Mouse (Mus musculus): ENCODE measurements around the gene Cd4. TPM values are rescaled to one million over a fixed set of nuclear protein-coding genes. Genes with fewer than 3 reads are reported as not detected.

The Cd4 gene
- polyA plus RNA-seq, 1 experiment = not detected

DNA sequence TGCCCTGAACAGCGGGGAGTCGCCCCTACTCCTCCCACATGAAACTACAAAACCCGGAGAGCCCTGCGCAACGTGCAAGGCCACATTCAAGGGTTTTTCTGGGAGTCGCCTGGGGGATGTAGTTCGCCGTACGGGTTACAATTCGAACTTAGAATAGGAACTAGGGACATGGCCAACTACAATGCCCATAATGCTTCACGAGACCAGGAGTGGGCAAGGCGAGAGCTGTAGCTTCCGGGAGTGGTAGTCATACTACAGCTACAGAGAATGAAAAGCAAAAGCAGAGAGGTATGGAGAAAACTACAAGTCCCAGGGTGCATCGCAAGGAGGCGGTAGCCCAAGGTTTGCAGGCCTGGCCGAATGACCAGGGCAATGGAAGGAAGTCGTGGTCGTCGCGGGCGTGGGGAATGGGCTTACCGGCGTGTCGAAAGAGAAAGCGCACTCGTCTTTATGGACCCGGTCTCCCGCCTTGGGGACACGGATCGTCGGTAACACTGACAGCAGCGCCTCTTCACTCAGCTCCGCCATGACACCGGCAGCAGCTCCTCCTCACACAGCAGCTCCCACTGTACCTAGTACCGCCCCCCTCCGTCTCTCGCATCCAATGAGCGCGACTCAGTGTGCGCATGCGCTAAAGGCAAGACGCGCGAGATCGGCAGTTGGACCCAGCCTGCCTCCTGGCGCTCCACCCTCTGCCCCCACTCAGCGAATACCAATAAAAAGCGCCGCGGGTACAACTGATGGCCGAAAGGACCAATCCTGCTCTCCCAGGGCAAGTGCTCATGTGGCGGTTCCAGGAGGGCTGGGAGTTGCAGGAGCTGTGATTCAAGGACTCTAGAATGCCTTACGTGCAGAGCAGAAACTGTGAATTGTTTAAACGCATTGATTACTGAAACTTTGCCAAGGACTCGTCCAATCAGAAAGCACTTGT, 58.9 kb downstream of the Cd4 start, which contains the start of the genes Usp5 and Cdca3:
Gene Usp5 (minus strand): TSS at position 617 of the 931 bp plus-strand sequence.
Gene Cdca3 (plus strand): TSS at position 680 of the 931 bp plus-strand sequence.
- peak in 1 of 3 experiments; percentile 2 for TF ChIP-seq MYOG (IDR thresholded peaks at IDR 0.05; ENCODE audit: control insufficient read depth in 1 of 3, insufficient read depth in 1 of 3, insufficient read length in 2 of 3, low read depth in 2 of 3)
- TF ChIP-seq POLR2AphosphoS2 (IDR thresholded peaks at IDR 0.05; ENCODE audit: insufficient read length, low read depth) = peak; percentile 51
- TF ChIP-seq REST (IDR thresholded peaks at IDR 0.05; ENCODE audit: insufficient read depth, insufficient read length) = no peak
- TF ChIP-seq POLR2A (IDR thresholded peaks at IDR 0.05; ENCODE audit: insufficient read length, low read depth) = peak; percentile 83
- no peak for TF ChIP-seq E2F4 (IDR thresholded peaks at IDR 0.05; ENCODE audit: insufficient read depth)
- TF ChIP-seq USF1 (IDR thresholded peaks at IDR 0.05; ENCODE audit: low read depth) = peak; percentile 41
- TF ChIP-seq MYOD1 (IDR thresholded peaks at IDR 0.05; ENCODE audit: control insufficient read depth in 1 of 3, insufficient read length in 2 of 3, low read depth in 2 of 3) = no peak
- no peak for TF ChIP-seq TCF3 (IDR thresholded peaks at IDR 0.05; ENCODE audit: insufficient read length, low read depth)
- TF ChIP-seq TCF12 (IDR thresholded peaks at IDR 0.05; ENCODE audit: insufficient read depth, poor library complexity, severe bottlenecking) = no peak
- peak; percentile 52 for TF ChIP-seq SRF (IDR thresholded peaks at IDR 0.05; ENCODE audit: control insufficient read depth, insufficient read length, low read depth)

DNA sequence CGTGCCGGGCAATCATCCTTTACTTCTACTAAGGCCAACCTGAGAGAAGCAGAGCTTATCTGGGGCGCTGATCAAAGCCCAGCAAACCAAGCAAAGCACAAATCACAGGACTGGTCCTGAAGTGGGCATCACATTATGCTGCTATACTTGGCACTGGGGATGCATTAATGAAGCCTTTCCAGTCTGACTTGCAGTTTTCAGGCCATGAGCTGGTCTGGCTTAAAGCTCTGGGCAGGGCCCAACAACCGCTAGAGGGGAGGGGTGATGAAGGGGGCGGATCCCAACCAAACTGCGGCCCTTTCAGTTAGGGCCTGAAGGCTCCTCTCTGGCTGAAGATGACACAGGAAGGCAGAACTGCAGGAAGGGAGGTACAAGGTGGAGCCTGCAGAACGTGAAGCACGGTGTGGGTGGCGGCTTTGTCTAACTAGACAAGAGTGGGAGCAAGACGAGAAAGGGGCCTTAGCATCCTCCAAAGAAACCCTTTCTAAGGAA, 59.9 kb downstream of the Cd4 start:
- Histone ChIP-seq H3K79me2 (ENCODE audit: control insufficient read depth, insufficient read depth) (peaks cover 35% of the 10 kb centered on the region), H3K27me3 (ENCODE audit: control insufficient read depth, insufficient read depth, insufficient read length) (no peaks in the 10 kb centered on the region), H3K4me3 (peak overlapping the region; percentile 93), H3K36me3 (ENCODE audit: control insufficient read depth, insufficient read depth) (peaks cover 25% of the 10 kb centered on the region), H3K4me2 (ENCODE audit: low read depth) (peak overlapping the region; percentile 96), H3ac (ENCODE audit: control insufficient read depth, insufficient read length) (peak overlapping the region; percentile 38)
- TF ChIP-seq SRF (IDR thresholded peaks at IDR 0.05; ENCODE audit: control insufficient read depth, insufficient read length, low read depth) (no peak), POLR2AphosphoS2 (IDR thresholded peaks at IDR 0.05; ENCODE audit: insufficient read length, low read depth) (peak; percentile 58), MAX (IDR thresholded peaks at IDR 0.05; ENCODE audit: low read depth) (no peak), TCF12 (IDR thresholded peaks at IDR 0.05; ENCODE audit: insufficient read depth, poor library complexity, severe bottlenecking) (no peak), CEBPB (IDR thresholded peaks at IDR 0.05; ENCODE audit: insufficient read depth, poor library complexity, severe bottlenecking) (no peak), MYOG (IDR thresholded peaks at IDR 0.05; ENCODE audit: control insufficient read depth in 1 of 3, insufficient read depth in 1 of 3, insufficient read length in 2 of 3, low read depth in 2 of 3) (no peak), E2F4 (IDR thresholded peaks at IDR 0.05; ENCODE audit: insufficient read depth) (no peak), POLR2A (IDR thresholded peaks at IDR 0.05; ENCODE audit: insufficient read length, low read depth) (peak; percentile 66), TCF3 (IDR thresholded peaks at IDR 0.05; ENCODE audit: insufficient read length, low read depth) (no peak), MYOD1 (IDR thresholded peaks at IDR 0.05; ENCODE audit: control insufficient read depth in 1 of 3, insufficient read length in 2 of 3, low read depth in 2 of 3) (no peak), REST (IDR thresholded peaks at IDR 0.05; ENCODE audit: insufficient read depth, insufficient read length) (no peak), USF1 (IDR thresholded peaks at IDR 0.05; ENCODE audit: low read depth) (no peak)

More for the DNA sequence above, 58.9 kb downstream of the Cd4 start, which contains the start of the genes Usp5 and Cdca3:
- Histone ChIP-seq H3ac (ENCODE audit: control insufficient read depth, insufficient read length) (peak within 1 kb of the TSS; percentile 38), H3K4me3 (peak within 1 kb of the TSS; percentile 93), H3K4me2 (ENCODE audit: low read depth) (peak within 1 kb of the TSS; percentile 96), H3K79me2 (ENCODE audit: control insufficient read depth, insufficient read depth) (peaks cover 35% of the 10 kb centered on the region), H3K36me3 (ENCODE audit: control insufficient read depth, insufficient read depth) (peaks cover 20% of the 10 kb centered on the region), H3K27me3 (ENCODE audit: control insufficient read depth, insufficient read depth, insufficient read length) (no peaks in the 10 kb centered on the region)

DNA sequence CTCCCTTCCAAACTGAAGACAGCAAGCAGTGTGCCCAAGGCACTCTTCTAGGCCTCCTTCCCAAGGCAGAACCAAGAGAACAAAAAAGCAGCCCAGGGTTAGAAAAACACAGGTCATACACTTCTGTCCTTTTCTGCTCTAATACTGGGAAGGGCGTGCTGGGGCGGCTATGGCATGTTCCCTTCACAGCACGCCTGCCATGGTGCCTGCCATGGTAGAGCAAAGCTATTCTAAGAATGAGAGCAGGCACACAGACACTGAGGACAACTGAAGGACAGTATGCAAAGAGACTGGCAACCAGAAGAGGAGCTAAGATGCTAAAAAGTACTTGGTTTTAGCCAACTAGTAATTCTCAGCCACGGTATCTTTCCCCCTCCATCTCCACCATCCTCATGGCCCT, 66.0 kb downstream of the Cd4 start:
- Histone ChIP-seq H3K36me3 (ENCODE audit: control insufficient read depth, insufficient read depth) (peaks cover 46% of the 10 kb centered on the region), H3K4me3 (no peak overlapping the region), H3K79me2 (ENCODE audit: control insufficient read depth, insufficient read depth) (peaks cover 9% of the 10 kb centered on the region), H3ac (ENCODE audit: control insufficient read depth, insufficient read length) (no peak overlapping the region), H3K27me3 (ENCODE audit: control insufficient read depth, insufficient read depth, insufficient read length) (no peaks in the 10 kb centered on the region), H3K4me2 (ENCODE audit: low read depth) (no peak overlapping the region)
- TF ChIP-seq MAX (IDR thresholded peaks at IDR 0.05; ENCODE audit: low read depth) = no peak
- no peak for TF ChIP-seq POLR2A (IDR thresholded peaks at IDR 0.05; ENCODE audit: insufficient read length, low read depth)
- no peak for TF ChIP-seq E2F4 (IDR thresholded peaks at IDR 0.05; ENCODE audit: insufficient read depth)
- no peak for TF ChIP-seq REST (IDR thresholded peaks at IDR 0.05; ENCODE audit: insufficient read depth, insufficient read length)
- TF ChIP-seq TCF12 (IDR thresholded peaks at IDR 0.05; ENCODE audit: insufficient read depth, poor library complexity, severe bottlenecking) = no peak
- TF ChIP-seq SRF (IDR thresholded peaks at IDR 0.05; ENCODE audit: control insufficient read depth, insufficient read length, low read depth) = no peak
- TF ChIP-seq TCF3 (IDR thresholded peaks at IDR 0.05; ENCODE audit: insufficient read length, low read depth) = no peak
- TF ChIP-seq MYOG (IDR thresholded peaks at IDR 0.05; ENCODE audit: control insufficient read depth in 1 of 3, insufficient read depth in 1 of 3, insufficient read length in 2 of 3, low read depth in 2 of 3) = no peak
- no peak for TF ChIP-seq USF1 (IDR thresholded peaks at IDR 0.05; ENCODE audit: low read depth)
- no peak for TF ChIP-seq MYOD1 (IDR thresholded peaks at IDR 0.05; ENCODE audit: control insufficient read depth in 1 of 3, insufficient read length in 2 of 3, low read depth in 2 of 3)
- no peak for TF ChIP-seq CEBPB (IDR thresholded peaks at IDR 0.05; ENCODE audit: insufficient read depth, poor library complexity, severe bottlenecking)
- no peak for TF ChIP-seq POLR2AphosphoS2 (IDR thresholded peaks at IDR 0.05; ENCODE audit: insufficient read length, low read depth)

DNA sequence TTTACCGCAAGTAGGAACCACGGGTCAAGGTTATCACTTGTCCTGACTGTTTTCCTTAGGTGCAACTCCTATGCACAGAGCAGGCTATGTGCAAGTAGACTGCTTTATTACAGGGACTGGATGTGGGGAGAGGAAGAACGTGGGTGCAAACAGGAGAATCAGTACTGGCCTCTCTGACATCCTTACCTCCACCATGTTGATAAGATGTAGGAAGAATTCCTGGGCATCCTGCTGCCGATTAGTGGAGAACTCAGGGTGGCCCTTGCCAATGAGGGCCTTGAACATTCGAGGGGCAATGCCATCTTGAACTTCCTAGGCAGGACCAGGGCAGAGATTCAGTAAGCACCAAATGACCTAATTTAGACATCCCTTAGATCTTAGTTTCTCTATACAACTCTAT, 67.1 kb downstream of the Cd4 start:
- no peaks in the 10 kb centered on the region for H3K79me2 ChIP-seq (ENCODE audit: control insufficient read depth, insufficient read depth)
- no peaks in the 10 kb centered on the region for H3K27me3 ChIP-seq (ENCODE audit: control insufficient read depth, insufficient read depth, insufficient read length)
- H3K36me3 ChIP-seq (ENCODE audit: control insufficient read depth, insufficient read depth) = peaks cover 49% of the 10 kb centered on the region
- H3K4me3 ChIP-seq = no peak overlapping the region
- H3K4me2 ChIP-seq (ENCODE audit: low read depth) = no peak overlapping the region
- TF ChIP-seq TCF3 (IDR thresholded peaks at IDR 0.05; ENCODE audit: insufficient read length, low read depth) (no peak), POLR2AphosphoS2 (IDR thresholded peaks at IDR 0.05; ENCODE audit: insufficient read length, low read depth) (no peak), MAX (IDR thresholded peaks at IDR 0.05; ENCODE audit: low read depth) (no peak), MYOD1 (IDR thresholded peaks at IDR 0.05; ENCODE audit: control insufficient read depth in 1 of 3, insufficient read length in 2 of 3, low read depth in 2 of 3) (no peak), POLR2A (IDR thresholded peaks at IDR 0.05; ENCODE audit: insufficient read length, low read depth) (no peak), MYOG (IDR thresholded peaks at IDR 0.05; ENCODE audit: control insufficient read depth in 1 of 3, insufficient read depth in 1 of 3, insufficient read length in 2 of 3, low read depth in 2 of 3) (no peak), SRF (IDR thresholded peaks at IDR 0.05; ENCODE audit: control insufficient read depth, insufficient read length, low read depth) (no peak), REST (IDR thresholded peaks at IDR 0.05; ENCODE audit: insufficient read depth, insufficient read length) (no peak), TCF12 (IDR thresholded peaks at IDR 0.05; ENCODE audit: insufficient read depth, poor library complexity, severe bottlenecking) (no peak), E2F4 (IDR thresholded peaks at IDR 0.05; ENCODE audit: insufficient read depth) (no peak)
- no peak overlapping the region for H3ac ChIP-seq (ENCODE audit: control insufficient read depth, insufficient read length)

Measured in myocyte (in vitro differentiated cells).